Comparison of ENCODE assay signal across 26 mouse cellular contexts in the genomic region with DNA sequence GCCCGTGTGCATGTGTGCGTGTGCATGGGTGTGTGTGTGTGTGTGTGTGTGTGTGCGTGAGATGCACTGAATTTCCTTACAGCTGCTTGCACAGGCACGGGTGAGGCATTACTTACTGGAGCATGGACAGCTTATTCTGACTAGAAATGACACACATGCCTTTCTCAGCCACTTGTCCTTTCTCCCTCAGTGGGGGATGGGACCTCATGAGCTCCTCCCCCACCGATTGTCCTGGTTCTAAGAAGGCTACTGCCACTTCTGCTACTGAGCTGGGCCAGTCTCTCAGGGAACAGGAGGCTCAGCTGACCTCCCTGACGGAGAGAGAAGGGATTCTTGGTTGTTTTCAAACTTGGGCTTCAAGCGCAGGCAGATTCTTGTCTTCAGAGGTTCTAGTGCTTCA. TPM values are rescaled to one million over a fixed set of nuclear protein-coding genes. Genes with fewer than 3 reads are reported as not detected.
DNase-seq lines count a peak whose midpoint lies in the region; ATAC-seq lines count a peak whose summit lies in the region.
"Had no signal": no experiment of that assay in that cellular context is flagged by ENCODE, and none has a peak within 500 bp of the region (broad histone marks: within the 10 kb centered on the region; RNA-seq: fewer than 3 reads in every experiment).

No protein-coding gene starts in this region.

- no peak for ATAC-seq in embryonic facial prominence, embryonic 14.5 days (ENCODE audit: low read depth)
- no peak for ATAC-seq in midbrain, embryonic 16.5 days
- ATAC-seq: CD4-positive, CD25-positive, alpha-beta regulatory T cell, adult 4 months; forebrain, embryonic 14.5 days; hindbrain, embryonic 16.5 days; intestine, embryonic 15.5 days had no signal

- peaks cover 4% of the 10 kb centered on the region; the same call in 1 of the 2 replicates for H3K4me1 ChIP-seq in embryonic facial prominence, embryonic 14.5 days (ENCODE audit: control insufficient read depth, insufficient read depth, low read length)
- H3K4me1 ChIP-seq in embryonic facial prominence, embryonic 10.5 days = peaks cover 13% of the 10 kb centered on the region
- peaks cover 8% of the 10 kb centered on the region for H3K4me1 ChIP-seq in midbrain, embryonic 10.5 days
- no peaks in the 10 kb centered on the region for H3K4me1 ChIP-seq in midbrain, embryonic 16.5 days (ENCODE audit: control insufficient read depth, insufficient read depth, low read length)
- H3K4me1 ChIP-seq: embryonic facial prominence, embryonic 15.5 days had no signal

- H3K36me3 ChIP-seq in embryonic facial prominence, embryonic 14.5 days (ENCODE audit: control insufficient read depth, insufficient read depth, low read length) = no peaks in the 10 kb centered on the region
- H3K36me3 ChIP-seq in embryonic facial prominence, embryonic 10.5 days (replicated peaks) = no peaks in the 10 kb centered on the region
- H3K36me3 ChIP-seq in midbrain, embryonic 10.5 days = no peaks in the 10 kb centered on the region
- no peaks in the 10 kb centered on the region for H3K36me3 ChIP-seq in midbrain, embryonic 16.5 days (ENCODE audit: control insufficient read depth, insufficient read depth, low read length)
- H3K36me3 ChIP-seq: embryonic facial prominence, embryonic 15.5 days; heart, embryonic 12.5 days; heart, embryonic 15.5 days; hindbrain, embryonic 13.5 days; intestine, embryonic 15.5 days had no signal

- H3K9ac ChIP-seq in embryonic facial prominence, embryonic 14.5 days (ENCODE audit: low read depth, low read length) = no peak overlapping the region
- H3K9ac ChIP-seq in midbrain, embryonic 16.5 days (ENCODE audit: low read depth, low read length) = no peak overlapping the region
- H3K9ac ChIP-seq: embryonic facial prominence, embryonic 15.5 days; forebrain, postnatal 0 days; heart, embryonic 12.5 days; heart, embryonic 15.5 days; hindbrain, embryonic 13.5 days; intestine, embryonic 15.5 days had no signal

- H3K4me3 ChIP-seq in embryonic facial prominence, embryonic 14.5 days (ENCODE audit: low read depth, low read length) = no peak overlapping the region
- H3K4me3 ChIP-seq in embryonic facial prominence, embryonic 10.5 days = no peak overlapping the region
- H3K4me3 ChIP-seq in midbrain, embryonic 10.5 days = no peak overlapping the region
- no peak overlapping the region for H3K4me3 ChIP-seq in midbrain, embryonic 16.5 days (ENCODE audit: low read depth, low read length)
- H3K4me3 ChIP-seq: embryonic facial prominence, embryonic 15.5 days; gastrocnemius, adult 2 months; heart, embryonic 12.5 days; heart, embryonic 15.5 days; hindbrain, embryonic 13.5 days; intestine, embryonic 15.5 days had no signal

- no peak overlapping the region for H3K27ac ChIP-seq in embryonic facial prominence, embryonic 14.5 days (replicated peaks; ENCODE audit: low read depth, low read length)
- no peak overlapping the region for H3K27ac ChIP-seq in embryonic facial prominence, embryonic 10.5 days (replicated peaks)
- H3K27ac ChIP-seq in midbrain, embryonic 10.5 days (replicated peaks) = 0 out of 2 replicates have a peak overlapping the region, but pooled peaks have one; percentile 7
- H3K27ac ChIP-seq in midbrain, embryonic 16.5 days (ENCODE audit: low read length) = no peak overlapping the region
- H3K27ac ChIP-seq: embryonic facial prominence, embryonic 15.5 days; gastrocnemius, adult 2 months; heart, embryonic 15.5 days; hindbrain, embryonic 13.5 days; intestine, embryonic 15.5 days had no signal

- no peak overlapping the region for H3K4me2 ChIP-seq in embryonic facial prominence, embryonic 14.5 days (ENCODE audit: low read depth, low read length)
- no peak overlapping the region for H3K4me2 ChIP-seq in midbrain, embryonic 16.5 days (ENCODE audit: low read length)
- H3K4me2 ChIP-seq: embryonic facial prominence, embryonic 15.5 days; heart, embryonic 12.5 days; heart, embryonic 15.5 days; hindbrain, embryonic 13.5 days; intestine, embryonic 15.5 days had no signal

- WGBS in embryonic facial prominence, embryonic 14.5 days = 75% methylated on average over 7 of the region's 7 CpGs
- WGBS in embryonic facial prominence, embryonic 10.5 days = 76% methylated on average over 7 of the region's 7 CpGs
- 71% methylated on average over 7 of the region's 7 CpGs for WGBS in midbrain, embryonic 10.5 days
- 66% methylated on average over 7 of the region's 7 CpGs for WGBS in midbrain, embryonic 16.5 days

- no peaks in the 10 kb centered on the region for H3K27me3 ChIP-seq in embryonic facial prominence, embryonic 14.5 days (replicated peaks; ENCODE audit: control insufficient read depth, insufficient read depth, low read length)
- H3K27me3 ChIP-seq in embryonic facial prominence, embryonic 10.5 days (replicated peaks; ENCODE audit: low read depth, poor library complexity, severe bottlenecking) = no peaks in the 10 kb centered on the region
- H3K27me3 ChIP-seq in midbrain, embryonic 10.5 days (ENCODE audit: low read depth, poor library complexity, severe bottlenecking) = no peaks in the 10 kb centered on the region
- no peaks in the 10 kb centered on the region for H3K27me3 ChIP-seq in midbrain, embryonic 16.5 days (ENCODE audit: control insufficient read depth, insufficient read depth, low read depth, low read length)
- H3K27me3 ChIP-seq: embryonic facial prominence, embryonic 15.5 days; heart, embryonic 12.5 days; heart, embryonic 15.5 days; hindbrain, embryonic 13.5 days; intestine, embryonic 15.5 days had no signal

- H3K9me3 ChIP-seq in embryonic facial prominence, embryonic 14.5 days (ENCODE audit: control insufficient read depth, low read length) = no peaks in the 10 kb centered on the region
- H3K9me3 ChIP-seq in embryonic facial prominence, embryonic 10.5 days = no peaks in the 10 kb centered on the region
- no peaks in the 10 kb centered on the region for H3K9me3 ChIP-seq in midbrain, embryonic 10.5 days (replicated peaks)
- H3K9me3 ChIP-seq in midbrain, embryonic 16.5 days (replicated peaks; ENCODE audit: control insufficient read depth, low read length, poor library complexity, severe bottlenecking) = no peaks in the 10 kb centered on the region
- H3K9me3 ChIP-seq: embryonic facial prominence, embryonic 15.5 days; heart, embryonic 12.5 days; heart, embryonic 15.5 days; hindbrain, embryonic 13.5 days; intestine, embryonic 15.5 days had no signal

- DNase-seq in embryonic facial prominence, embryonic 14.5 days (ENCODE audit: low spot score) = peak; percentile 32
- no peak for DNase-seq in embryonic facial prominence, embryonic 10.5 days (ENCODE audit: low spot score)
- no peak for DNase-seq in midbrain, embryonic 10.5 days (ENCODE audit: low spot score)
- peak; percentile 75 for DNase-seq in retina, embryonic 14.5 days (ENCODE audit: low spot score)
- DNase-seq in retina, postnatal 1 day = peak; percentile 84
- DNase-seq: adrenal gland, adult 2 months; adrenal gland, postnatal 14 days; cerebellum, adult 11 months; cerebellum, adult 2 months; cerebellum, adult 9-11 months; cerebellum, postnatal 25 days; forebrain, postnatal 0 days; gastrocnemius, adult 2 months; gastrocnemius, postnatal 14 days; heart, adult 18-20 months; heart, postnatal 10 days; heart, postnatal 36 days had no signal

RNA-seq across cellular contexts. Expression of gene Dtd1, which starts 40.4 kb away (rescaled TPM):
- 33.3 and 37.2 TPM in 2 replicates for polyA plus RNA-seq in embryonic facial prominence, embryonic 14.5 days (2014; fragmentation: Nextera tagmentation; extraction: Ambion mirVana)
- 36.9 and 43.1 TPM in 2 replicates for polyA plus RNA-seq in embryonic facial prominence, embryonic 10.5 days (2016; fragmentation: Nextera tagmentation; extraction: Ambion mirVana)
- polyA plus RNA-seq in midbrain, embryonic 10.5 days (2016; fragmentation: Nextera tagmentation; extraction: Ambion mirVana) = 37.6 and 38.3 TPM in 2 replicates
- polyA plus RNA-seq in midbrain, embryonic 16.5 days (2015; fragmentation: Nextera tagmentation; extraction: Ambion mirVana) = 155 and 178 TPM in 2 replicates

RNA-seq across cellular contexts. Expression of gene Smim26, which starts 46.2 kb away (rescaled TPM):
- 33.0 and 44.4 TPM in 2 replicates for polyA plus RNA-seq in embryonic facial prominence, embryonic 14.5 days (2014; fragmentation: Nextera tagmentation; extraction: Ambion mirVana)
- 30.8 and 34.0 TPM in 2 replicates for polyA plus RNA-seq in embryonic facial prominence, embryonic 10.5 days (2016; fragmentation: Nextera tagmentation; extraction: Ambion mirVana)
- polyA plus RNA-seq in midbrain, embryonic 10.5 days (2016; fragmentation: Nextera tagmentation; extraction: Ambion mirVana) = 31.6 and 31.9 TPM in 2 replicates
- polyA plus RNA-seq in midbrain, embryonic 16.5 days (2015; fragmentation: Nextera tagmentation; extraction: Ambion mirVana) = 54.1 and 61.1 TPM in 2 replicates

Comparison
In these comparisons a context has a peak if more than half of its experiments do, and no peak if none do; other contexts are left out.
1. DNase-seq: peak in embryonic facial prominence, embryonic 14.5 days (single experiment), retina, embryonic 14.5 days (single experiment) and retina, postnatal 1 day (single experiment); none in embryonic facial prominence, embryonic 10.5 days (single experiment) and midbrain, embryonic 10.5 days (single experiment).